Mouse (Mus musculus) right cerebral cortex, postnatal 14 days (tissue): Measurements from ENCODE around the gene Tas2r138.
"Not testable (repeated sequence)": the region's sequence is repeated elsewhere in the genome, so short reads cannot be mapped to it uniquely, and the experiment has no call there.

Experiments used
- DNase-seq: peaks from one replicate; pipeline ENCODE4 v3.0.0; 2022

Gene Tas2r138

GRCm38 (mm10) chr6:40613260-40613852 lies at the start of gene Tas2r138:
Tas2r138 (minus strand) TSS chr6:40613310.
- DNase-seq: no peak

- no peak for DNase-seq
Observed at GRCm38 (mm10) chr6:40660930-40661329, 47.8 kb upstream of the Tas2r138 start.

- no peak for DNase-seq
Observed at GRCm38 (mm10) chr6:40650953-40651352, 37.8 kb upstream of the Tas2r138 start.

GRCm38 (mm10) chr6:40645701-40646100 lies 32.6 kb upstream of the Tas2r138 start:
- DNase-seq: no peak

- DNase-seq: no peak
Observed at GRCm38 (mm10) chr6:40640710-40641538, 27.8 kb upstream of the Tas2r138 start.

- DNase-seq: no peak
Observed at GRCm38 (mm10) chr6:40637755-40638154, 24.6 kb upstream of the Tas2r138 start.

- no peak for DNase-seq
Observed at GRCm38 (mm10) chr6:40635559-40635958, 22.4 kb upstream of the Tas2r138 start.

GRCm38 (mm10) chr6:40634640-40635071 lies 21.5 kb upstream of the Tas2r138 start:
- no peak for DNase-seq

- no peak for DNase-seq
Observed at GRCm38 (mm10) chr6:40628406-40629000, 15.4 kb upstream of the Tas2r138 start, which contains the start of gene Mgam. Mgam (plus strand) TSS chr6:40628831.

GRCm38 (mm10) chr6:40626111-40626510 lies 13.0 kb upstream of the Tas2r138 start:
- no peak for DNase-seq

GRCm38 (mm10) chr6:40617965-40618364 lies 4.9 kb upstream of the Tas2r138 start:
- DNase-seq: peak; percentile 83

- DNase-seq: no peak
Observed at GRCm38 (mm10) chr6:40610244-40610643, 2.9 kb downstream of the Tas2r138 start.

- DNase-seq: peak; percentile 67
Observed at GRCm38 (mm10) chr6:40607431-40607830, 5.7 kb downstream of the Tas2r138 start.

GRCm38 (mm10) chr6:40598546-40598945 lies 14.6 kb downstream of the Tas2r138 start:
- DNase-seq: not testable (repeated sequence)

- no peak for DNase-seq
Observed at GRCm38 (mm10) chr6:40594804-40595550, 18.1 kb downstream of the Tas2r138 start.

- no peak for DNase-seq
Observed at GRCm38 (mm10) chr6:40588346-40588745, 24.8 kb downstream of the Tas2r138 start.

GRCm38 (mm10) chr6:40585645-40586044 lies 27.5 kb downstream of the Tas2r138 start, which contains the start of gene Clec5a:
Clec5a (minus strand) TSS chr6:40585821.
- DNase-seq: no peak

GRCm38 (mm10) chr6:40584336-40584735 lies 28.8 kb downstream of the Tas2r138 start:
- DNase-seq: no peak

- DNase-seq: no peak
Observed at GRCm38 (mm10) chr6:40576305-40576704, 36.8 kb downstream of the Tas2r138 start.

- DNase-seq: no peak
Observed at GRCm38 (mm10) chr6:40573618-40574017, 39.5 kb downstream of the Tas2r138 start.

- DNase-seq: no peak
Observed at GRCm38 (mm10) chr6:40569187-40569586, 43.9 kb downstream of the Tas2r138 start, which contains the start of gene Olfr460. Olfr460 (plus strand) TSS chr6:40569487.
